Mouse (Mus musculus): ENCODE results near the gene Bap1. TPM values are rescaled to one million over a fixed set of nuclear protein-coding genes. Genes with fewer than 3 reads are reported as not detected.

Bap1 gene
- polyA plus RNA-seq, 1 experiment: 26.9 TPM

GRCm38 (mm10) chr14:31226978-31227377, 24.3 kb upstream of the Bap1 start:
- H3K4me3 ChIP-seq (replicated peaks; ENCODE audit: control insufficient read depth, low read depth, low read length): no peak overlapping the region
- TF ChIP-seq CTCF (IDR thresholded peaks at IDR 0.05; ENCODE audit: control insufficient read depth, insufficient read depth, low read length): no peak
- no peak for TF ChIP-seq POLR2A (IDR thresholded peaks at IDR 0.05; ENCODE audit: borderline replicate concordance, control insufficient read depth, low read depth, low read length)
- H3K27ac ChIP-seq (ENCODE audit: control insufficient read depth, insufficient read depth, low read depth, low read length, poor library complexity): no peak overlapping the region
- H3K4me1 ChIP-seq (ENCODE audit: control insufficient read depth, insufficient read depth, low read length): peaks cover 15% of the 10 kb centered on the region
- 24% methylated on average over 4 of the region's 4 CpGs for WGBS

- no peak overlapping the region for H3K4me3 ChIP-seq (replicated peaks; ENCODE audit: control insufficient read depth, low read depth, low read length)
- peaks cover 15% of the 10 kb centered on the region for H3K4me1 ChIP-seq (ENCODE audit: control insufficient read depth, insufficient read depth, low read length)
- WGBS: 4% methylated on average over 6 of the region's 6 CpGs
- peak overlapping the region; percentile 31 for H3K27ac ChIP-seq (ENCODE audit: control insufficient read depth, insufficient read depth, low read depth, low read length, poor library complexity)
- TF ChIP-seq POLR2A (IDR thresholded peaks at IDR 0.05; ENCODE audit: borderline replicate concordance, control insufficient read depth, low read depth, low read length) (no peak), CTCF (IDR thresholded peaks at IDR 0.05; ENCODE audit: control insufficient read depth, insufficient read depth, low read length) (no peak)
Observed at GRCm38 (mm10) chr14:31228234-31228633, 23.0 kb upstream of the Bap1 start.

- Histone ChIP-seq H3K27ac (ENCODE audit: control insufficient read depth, insufficient read depth, low read depth, low read length, poor library complexity) (no peak overlapping the region), H3K4me1 (ENCODE audit: control insufficient read depth, insufficient read depth, low read length) (peaks cover 15% of the 10 kb centered on the region), H3K4me3 (replicated peaks; ENCODE audit: control insufficient read depth, low read depth, low read length) (no peak overlapping the region)
- WGBS: 75% methylated on average over 8 of the region's 8 CpGs
- TF ChIP-seq POLR2A (IDR thresholded peaks at IDR 0.05; ENCODE audit: borderline replicate concordance, control insufficient read depth, low read depth, low read length) (no peak), CTCF (IDR thresholded peaks at IDR 0.05; ENCODE audit: control insufficient read depth, insufficient read depth, low read length) (no peak)
Observed at GRCm38 (mm10) chr14:31230442-31230841, 20.8 kb upstream of the Bap1 start.

- peaks cover 12% of the 10 kb centered on the region for H3K4me1 ChIP-seq (ENCODE audit: control insufficient read depth, insufficient read depth, low read length)
- H3K27ac ChIP-seq (ENCODE audit: control insufficient read depth, insufficient read depth, low read depth, low read length, poor library complexity): no peak overlapping the region
- WGBS: 72% methylated on average over 13 of the region's 13 CpGs
- no peak overlapping the region for H3K4me3 ChIP-seq (replicated peaks; ENCODE audit: control insufficient read depth, low read depth, low read length)
- no peak for TF ChIP-seq POLR2A (IDR thresholded peaks at IDR 0.05; ENCODE audit: borderline replicate concordance, control insufficient read depth, low read depth, low read length)
- no peak for TF ChIP-seq CTCF (IDR thresholded peaks at IDR 0.05; ENCODE audit: control insufficient read depth, insufficient read depth, low read length)
Observed at GRCm38 (mm10) chr14:31232404-31233069, 18.7 kb upstream of the Bap1 start.

GRCm38 (mm10) chr14:31233070-31233995, 17.9 kb upstream of the Bap1 start:
- peaks cover 6% of the 10 kb centered on the region for H3K4me1 ChIP-seq (ENCODE audit: control insufficient read depth, insufficient read depth, low read length)
- WGBS: 77% methylated on average over 14 of the region's 14 CpGs
- H3K4me3 ChIP-seq (replicated peaks; ENCODE audit: control insufficient read depth, low read depth, low read length): no peak overlapping the region
- H3K27ac ChIP-seq (ENCODE audit: control insufficient read depth, insufficient read depth, low read depth, low read length, poor library complexity): no peak overlapping the region
- TF ChIP-seq CTCF (IDR thresholded peaks at IDR 0.05; ENCODE audit: control insufficient read depth, insufficient read depth, low read length) (no peak), POLR2A (IDR thresholded peaks at IDR 0.05; ENCODE audit: borderline replicate concordance, control insufficient read depth, low read depth, low read length) (no peak)

GRCm38 (mm10) chr14:31233996-31234591, 17.2 kb upstream of the Bap1 start:
- no peak overlapping the region for H3K27ac ChIP-seq (ENCODE audit: control insufficient read depth, insufficient read depth, low read depth, low read length, poor library complexity)
- H3K4me3 ChIP-seq (replicated peaks; ENCODE audit: control insufficient read depth, low read depth, low read length): no peak overlapping the region
- 11% methylated on average over 11 of the region's 11 CpGs for WGBS
- TF ChIP-seq CTCF (IDR thresholded peaks at IDR 0.05; ENCODE audit: control insufficient read depth, insufficient read depth, low read length) (peak; percentile 63), POLR2A (IDR thresholded peaks at IDR 0.05; ENCODE audit: borderline replicate concordance, control insufficient read depth, low read depth, low read length) (no peak)
- no peaks in the 10 kb centered on the region; the same call in 1 of the 2 replicates for H3K4me1 ChIP-seq (ENCODE audit: control insufficient read depth, insufficient read depth, low read length)

GRCm38 (mm10) chr14:31237101-31237882, 14.0 kb upstream of the Bap1 start:
- Histone ChIP-seq H3K4me1 (ENCODE audit: control insufficient read depth, insufficient read depth, low read length) (no peaks in the 10 kb centered on the region; the same call in 1 of the 2 replicates), H3K4me3 (replicated peaks; ENCODE audit: control insufficient read depth, low read depth, low read length) (no peak overlapping the region), H3K27ac (ENCODE audit: control insufficient read depth, insufficient read depth, low read depth, low read length, poor library complexity) (no peak overlapping the region)
- no peak for TF ChIP-seq POLR2A (IDR thresholded peaks at IDR 0.05; ENCODE audit: borderline replicate concordance, control insufficient read depth, low read depth, low read length)
- TF ChIP-seq CTCF (IDR thresholded peaks at IDR 0.05; ENCODE audit: control insufficient read depth, insufficient read depth, low read length): no peak
- 80% methylated on average over 7 of the region's 7 CpGs for WGBS
